Mouse (Mus musculus) intestine, postnatal 0 days (tissue): ENCODE data around the gene Emilin1. TPM values are rescaled to one million over a fixed set of nuclear protein-coding genes. Genes with fewer than 3 reads are reported as not detected.

ENCODE experiments used
- ATAC-seq: fragments of 200-750 bp; cut with Nextera tagmentation; 2 replicates; pipeline ENCODE4 v1.8.0; 2017; ENCODE audit warnings: mild to moderate bottlenecking, moderate TSS enrichment, moderate library complexity
- H3K27ac ChIP-seq: fragments of 300-500 bp; sonication (generic); 2 replicates; pipeline ENCODE4 v1.5.1; 2014; ENCODE audit warnings: mild to moderate bottlenecking, low read depth, low read length, moderate library complexity
- H3K27me3 ChIP-seq: fragments of 300-500 bp; sonication (generic); replicated peaks from 2 replicates; pipeline ENCODE4 v1.6.1; 2014; ENCODE audit warnings: low read length, mixed read lengths; ENCODE audit not compliant: control insufficient read depth, insufficient read depth
- H3K36me3 ChIP-seq: fragments of 300-500 bp; sonication (generic); 2 replicates; pipeline ENCODE4 v1.6.1; 2014; ENCODE audit warnings: mild to moderate bottlenecking, moderate library complexity; ENCODE audit not compliant: control insufficient read depth, insufficient read depth
- H3K4me1 ChIP-seq: fragments of 300-500 bp; sonication (generic); replicated peaks from 2 replicates; pipeline ENCODE4 v1.6.1; 2014; ENCODE audit warnings: antibody characterized with exemption, low read length, mixed read lengths; ENCODE audit not compliant: control insufficient read depth, insufficient read depth
- H3K4me2 ChIP-seq: fragments of 300-500 bp; sonication (generic); replicated peaks from 2 replicates; pipeline ENCODE4 v1.6.1; 2014; ENCODE audit warnings: low read depth, mild to moderate bottlenecking, moderate library complexity
- H3K4me3 ChIP-seq: fragments of 300-500 bp; sonication (generic); 2 replicates; pipeline ENCODE4 v1.5.1; 2014; ENCODE audit warnings: low read depth, low read length
- H3K9ac ChIP-seq: fragments of 300-500 bp; sonication (generic); 2 replicates; pipeline ENCODE4 v1.6.1; 2014; ENCODE audit warnings: mild to moderate bottlenecking, low read depth, low read length
- H3K9me3 ChIP-seq: fragments of 300-500 bp; sonication (generic); 2 replicates; pipeline ENCODE4 v1.6.1; 2016; ENCODE audit warnings: mixed run types; ENCODE audit not compliant: control insufficient read depth
- CTCF ChIP-seq: sonication (generic); IDR thresholded peaks from 2 replicates; pipeline ENCODE4 v1.5.1; 2016; ENCODE audit warnings: low read depth, mild to moderate bottlenecking, control low read depth, antibody characterized with exemption, moderate library complexity
- WGBS: fragments of 180-500 bp; shearing (Covaris S2); extraction: QIAGEN DNeasy Blood & Tissue Kit; methylation state at CpG from one replicate; pipeline ENCODE4 v1.1.7; 2014; 5-methylcytosine and 5-hydroxymethylcytosine counted together
- polyA plus RNA-seq: library from polyadenylated mRNA; unstranded; fragments of >200 nt; fragmentation: Nextera tagmentation; extraction: Ambion mirVana; gene quantifications from 2 replicates; pipeline ENCODE4 v1.2.1, GENCODE M21; 2015

Gene Emilin1
- polyA plus RNA-seq, 1 experiment from 2014 or later = 63.7 TPM

DNA sequence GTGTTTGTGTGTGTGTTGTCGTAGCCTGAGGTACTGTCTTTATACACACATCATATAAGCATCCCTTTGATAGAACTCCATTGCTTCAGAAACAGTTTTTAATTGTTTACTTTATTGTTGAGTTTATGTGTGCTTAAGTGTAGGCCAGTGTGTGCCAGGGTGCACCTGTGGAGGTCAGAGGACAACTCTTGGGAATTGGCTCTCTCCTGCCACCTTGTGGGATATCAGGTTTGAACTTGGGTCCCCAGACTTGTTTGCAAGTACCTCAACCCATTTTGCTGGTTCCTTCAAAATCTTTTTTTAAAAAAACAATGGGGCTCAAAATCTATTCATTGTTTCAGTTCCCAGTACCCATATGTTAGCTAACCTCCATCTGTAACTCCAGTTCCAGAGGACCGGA is 29.8 kb downstream of the Emilin1 start:
- ATAC-seq = no peak
- WGBS = 92% methylated on average over 2 of the region's 2 CpGs
- Histone ChIP-seq H3K9me3 (no peaks in the 10 kb centered on the region), H3K4me3 (no peak overlapping the region), H3K27me3 (no peaks in the 10 kb centered on the region), H3K36me3 (no peaks in the 10 kb centered on the region), H3K4me2 (no peak overlapping the region), H3K9ac (no peak overlapping the region), H3K4me1 (no peaks in the 10 kb centered on the region), H3K27ac (no peak overlapping the region)
- TF ChIP-seq CTCF = peak; percentile 73

DNA sequence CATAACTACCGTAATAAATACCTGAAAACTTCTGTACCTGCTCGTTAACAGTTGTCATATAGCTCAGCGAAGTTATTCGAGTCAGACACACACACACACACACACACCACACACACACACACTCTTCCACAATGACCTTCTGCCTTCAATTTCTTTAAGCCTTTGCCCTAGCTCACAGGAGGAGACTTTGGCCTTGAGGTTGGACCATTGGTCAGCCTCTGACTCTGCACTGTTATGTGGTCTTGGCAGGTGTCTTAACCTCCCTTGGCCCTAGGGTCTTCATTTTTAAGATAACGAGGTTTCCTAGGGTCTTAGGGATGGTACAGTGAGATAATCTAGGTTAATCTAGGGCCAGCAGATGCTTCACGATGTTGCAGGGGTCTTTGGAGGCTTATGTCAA is 31.1 kb downstream of the Emilin1 start:
- Histone ChIP-seq H3K9me3 (no peaks in the 10 kb centered on the region), H3K4me1 (no peaks in the 10 kb centered on the region), H3K27me3 (no peaks in the 10 kb centered on the region), H3K27ac (peak overlapping the region; percentile 95), H3K4me3 (peak overlapping the region; percentile 48; the same call in 1 of the 2 replicates), H3K9ac (peak overlapping the region; percentile 54), H3K4me2 (peak overlapping the region; percentile 74), H3K36me3 (no peaks in the 10 kb centered on the region)
- no peak for TF ChIP-seq CTCF
- 76% methylated on average over 6 of the region's 6 CpGs for WGBS
- no peak for ATAC-seq

DNA sequence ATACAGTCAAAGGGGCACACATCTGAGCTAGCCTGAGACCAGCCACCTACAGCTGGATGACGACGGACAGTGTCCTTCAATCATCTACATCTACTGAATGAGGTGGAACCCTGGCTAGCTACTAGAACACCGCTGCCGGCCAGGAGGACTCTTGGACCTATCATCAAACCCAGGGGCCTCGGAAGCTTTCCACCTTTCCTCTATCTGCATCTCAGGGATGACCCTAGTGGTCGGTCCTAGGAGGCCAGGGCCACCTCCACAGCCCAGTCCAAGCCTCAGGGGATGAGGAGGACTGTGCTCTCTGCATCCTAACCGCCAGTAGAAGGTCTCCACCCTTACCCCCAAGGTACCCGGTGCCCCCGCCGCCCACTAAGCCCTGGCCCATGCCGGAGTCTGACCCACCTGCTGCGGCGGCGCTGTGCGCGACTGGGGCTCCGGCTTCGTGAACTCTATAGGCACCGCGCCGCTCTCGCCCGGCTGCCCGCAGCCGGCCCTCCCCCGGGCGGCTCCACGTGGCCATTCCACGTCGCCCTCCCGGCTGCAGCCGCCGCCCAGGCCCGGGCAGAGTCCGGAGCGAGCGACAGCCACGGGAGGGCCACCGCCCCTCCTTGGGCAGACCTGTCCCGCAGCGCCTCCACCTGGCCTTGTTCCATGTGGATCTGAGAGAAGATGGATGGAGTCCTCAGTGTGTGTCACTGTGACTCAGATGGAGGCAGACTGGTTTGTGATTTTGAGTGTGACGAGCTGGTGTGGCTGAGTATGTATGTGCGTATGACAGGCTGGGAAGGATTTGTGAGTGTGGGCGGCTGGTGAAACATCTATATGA is 32.0 kb downstream of the Emilin1 start, which contains the start of gene Cgref1:
TSS of gene Cgref1 (minus strand) at position 636 of the 826 bp plus-strand sequence.
- Histone ChIP-seq H3K27me3 (no peaks in the 10 kb centered on the region), H3K27ac (peak within 1 kb of the TSS; percentile 95), H3K9me3 (no peaks in the 10 kb centered on the region), H3K4me2 (peak within 1 kb of the TSS; percentile 74), H3K4me3 (peak within 1 kb of the TSS; percentile 48), H3K9ac (peak within 1 kb of the TSS; percentile 54), H3K36me3 (no peaks in the 10 kb centered on the region), H3K4me1 (no peaks in the 10 kb centered on the region)
- TF ChIP-seq CTCF = peak; percentile 83
- ATAC-seq = peak; percentile 76
- WGBS = 4% methylated on average over 44 of the region's 44 CpGs

DNA sequence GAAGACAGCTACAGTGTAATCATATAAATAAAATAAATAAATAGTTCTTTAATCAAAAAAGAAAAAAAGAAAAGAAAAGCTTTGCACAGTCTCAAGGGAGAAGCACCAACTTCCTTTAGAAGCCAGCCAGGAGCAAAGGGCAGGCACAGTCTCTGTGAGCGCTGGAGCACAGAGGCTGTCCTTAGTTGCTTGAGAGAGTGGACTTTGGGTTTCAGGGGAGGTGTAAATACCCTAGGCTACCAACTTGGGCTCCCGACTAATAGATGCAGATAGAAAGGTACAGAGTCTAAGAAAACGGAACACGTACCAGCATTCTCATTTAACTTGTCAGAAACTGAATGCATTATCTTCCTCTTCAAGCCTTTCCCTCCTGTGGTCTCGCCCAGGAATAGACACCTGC is 35.4 kb downstream of the Emilin1 start:
- Histone ChIP-seq H3K36me3 (peaks cover 17% of the 10 kb centered on the region), H3K27me3 (no peaks in the 10 kb centered on the region), H3K9me3 (no peaks in the 10 kb centered on the region), H3K27ac (peak overlapping the region; percentile 94), H3K4me3 (no peak overlapping the region), H3K4me1 (peaks cover 7% of the 10 kb centered on the region; the same call in 1 of the 2 replicates), H3K9ac (no peak overlapping the region), H3K4me2 (peak overlapping the region; percentile 82; the same call in 1 of the 2 replicates)
- peak; percentile 70 for ATAC-seq
- WGBS = 42% methylated on average over 5 of the region's 5 CpGs
- TF ChIP-seq CTCF = no peak

DNA sequence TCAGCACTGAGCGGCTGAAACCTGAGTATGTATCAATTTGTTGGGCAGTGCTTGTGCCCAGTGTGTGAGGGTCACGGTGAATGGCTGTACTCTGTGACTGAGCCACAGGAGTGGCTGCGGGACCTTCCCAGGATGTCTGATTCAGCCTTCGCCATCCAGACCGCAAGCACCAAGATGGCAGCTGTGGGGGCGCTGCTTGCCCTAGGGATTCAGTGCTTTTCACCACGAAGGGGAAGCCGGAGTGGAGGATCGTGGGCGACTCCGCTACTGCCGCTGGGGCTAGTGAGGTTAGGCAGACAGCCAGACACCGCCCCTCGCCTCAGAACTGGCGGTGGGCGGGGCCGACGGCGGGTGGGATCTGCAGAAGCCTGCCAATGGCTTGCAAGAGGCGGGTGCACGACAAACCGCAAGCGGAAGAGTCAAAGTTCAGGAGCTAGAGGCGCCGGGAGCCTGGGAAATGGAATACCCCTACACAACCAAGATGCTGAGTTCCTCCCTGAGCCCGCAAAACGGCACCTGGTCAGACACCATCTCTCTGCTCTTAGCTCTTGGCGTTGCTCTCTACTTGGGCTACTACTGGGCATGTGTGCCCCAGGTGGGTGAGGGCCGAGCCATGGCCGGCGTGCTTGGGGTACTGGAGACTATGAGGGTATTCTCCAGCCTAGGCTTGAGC is 36.6 kb downstream of the Emilin1 start:
- H3K4me2 ChIP-seq = peak overlapping the region; percentile 82
- under 1% methylated on average over 31 of the region's 31 CpGs for WGBS
- peak; percentile 36 for TF ChIP-seq CTCF
- peak; percentile 59 for ATAC-seq
- peak overlapping the region; percentile 60 for H3K4me3 ChIP-seq
- peaks cover 7% of the 10 kb centered on the region; the same call in 1 of the 2 replicates for H3K4me1 ChIP-seq
- peaks cover 29% of the 10 kb centered on the region for H3K36me3 ChIP-seq
- no peaks in the 10 kb centered on the region for H3K27me3 ChIP-seq
- no peaks in the 10 kb centered on the region for H3K9me3 ChIP-seq
- H3K9ac ChIP-seq = peak overlapping the region; percentile 61
- peak overlapping the region; percentile 94 for H3K27ac ChIP-seq

DNA sequence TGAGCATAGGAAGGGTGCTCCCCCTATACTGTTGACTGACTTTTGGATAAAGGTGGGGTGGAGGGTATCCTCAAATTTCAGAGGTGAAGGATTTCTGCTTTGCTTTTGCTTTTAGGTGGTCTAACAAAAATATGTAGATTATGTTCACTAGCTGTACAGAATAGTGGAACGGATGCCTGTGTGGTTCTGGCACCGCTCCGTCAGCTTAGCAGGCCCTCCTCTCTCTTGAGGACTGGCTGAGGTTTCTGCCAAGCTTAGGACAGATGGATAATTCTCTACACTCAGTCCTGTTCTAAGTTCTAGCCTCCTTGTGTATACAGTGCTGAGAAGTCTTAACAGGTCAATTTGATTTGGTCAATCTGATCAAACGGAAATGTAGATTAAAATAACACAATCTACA is 37.2 kb downstream of the Emilin1 start:
- 42% methylated on average over 4 of the region's 4 CpGs for WGBS
- no peak for ATAC-seq
- no peaks in the 10 kb centered on the region for H3K9me3 ChIP-seq
- TF ChIP-seq CTCF = no peak
- no peaks in the 10 kb centered on the region for H3K27me3 ChIP-seq
- H3K36me3 ChIP-seq = peaks cover 35% of the 10 kb centered on the region
- H3K4me1 ChIP-seq = peaks cover 7% of the 10 kb centered on the region; the same call in 1 of the 2 replicates
- peak overlapping the region; percentile 60 for H3K4me3 ChIP-seq
- H3K4me2 ChIP-seq = peak overlapping the region; percentile 82
- peak overlapping the region; percentile 94 for H3K27ac ChIP-seq
- peak overlapping the region; percentile 61 for H3K9ac ChIP-seq
